Comparison of ENCODE assay signal across 31 mouse cellular contexts in the genomic region with DNA sequence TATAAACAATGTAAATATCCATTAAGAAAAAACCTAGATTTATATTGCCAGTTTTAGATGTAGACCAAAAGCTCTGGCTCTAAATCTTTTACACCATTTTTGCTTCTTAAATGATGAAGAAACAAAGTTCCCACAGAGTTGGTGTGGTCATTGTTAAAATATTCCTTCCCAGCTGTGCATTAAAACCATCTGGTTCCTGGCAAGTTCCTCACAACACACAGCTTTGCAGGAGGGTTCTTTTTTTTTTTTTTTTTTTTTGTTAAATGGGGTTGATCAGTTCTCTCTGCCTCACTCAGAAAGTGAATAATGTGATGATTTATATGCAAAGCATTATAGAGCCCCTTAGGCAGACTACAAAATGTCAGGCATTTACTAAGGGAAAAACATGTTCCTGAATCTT.
DNase-seq lines count a peak whose midpoint lies in the region; ATAC-seq and TF ChIP-seq lines count a peak whose summit lies in the region.
"Had no signal": no experiment of that assay in that cellular context is flagged by ENCODE, and none has a peak within 500 bp of the region (broad histone marks: within the 10 kb centered on the region; RNA-seq: fewer than 3 reads in every experiment).

No protein-coding gene starts in this region.

- no peak overlapping the region for H3K27ac ChIP-seq in limb, embryonic 13.5 days
- no peak overlapping the region for H3K27ac ChIP-seq in limb, embryonic 10.5 days
- H3K27ac ChIP-seq in limb, embryonic 14.5 days (replicated peaks; ENCODE audit: low read depth, low read length): no peak overlapping the region
- H3K27ac ChIP-seq in forebrain, embryonic 13.5 days: no peak overlapping the region
- H3K27ac ChIP-seq: embryonic facial prominence, embryonic 12.5 days; forebrain, embryonic 12.5 days; heart, embryonic 15.5 days; hindbrain, embryonic 10.5 days; hindbrain, embryonic 13.5 days; intestine, embryonic 15.5 days had no signal

- no peaks in the 10 kb centered on the region for H3K36me3 ChIP-seq in limb, embryonic 13.5 days
- H3K36me3 ChIP-seq in limb, embryonic 10.5 days: no peaks in the 10 kb centered on the region
- H3K36me3 ChIP-seq in limb, embryonic 14.5 days (ENCODE audit: control insufficient read depth, insufficient read depth, low read length): no peaks in the 10 kb centered on the region
- no peaks in the 10 kb centered on the region for H3K36me3 ChIP-seq in forebrain, embryonic 13.5 days (ENCODE audit: poor library complexity, severe bottlenecking)
- H3K36me3 ChIP-seq: embryonic facial prominence, embryonic 12.5 days; forebrain, embryonic 12.5 days; G1E; heart, embryonic 12.5 days; heart, embryonic 15.5 days; hindbrain, embryonic 10.5 days; hindbrain, embryonic 13.5 days; intestine, embryonic 15.5 days had no signal

- no peak overlapping the region for H3K4me2 ChIP-seq in limb, embryonic 13.5 days (replicated peaks)
- no peak overlapping the region for H3K4me2 ChIP-seq in limb, embryonic 14.5 days (replicated peaks; ENCODE audit: low read depth, low read length, severe bottlenecking)
- H3K4me2 ChIP-seq in forebrain, embryonic 13.5 days: no peak overlapping the region
- H3K4me2 ChIP-seq: embryonic facial prominence, embryonic 12.5 days; forebrain, embryonic 12.5 days; heart, embryonic 12.5 days; heart, embryonic 15.5 days; hindbrain, embryonic 13.5 days; intestine, embryonic 15.5 days had no signal

- H3K9ac ChIP-seq in limb, embryonic 13.5 days: no peak overlapping the region
- no peak overlapping the region for H3K9ac ChIP-seq in limb, embryonic 14.5 days (ENCODE audit: low read depth, low read length, severe bottlenecking)
- H3K9ac ChIP-seq in forebrain, embryonic 13.5 days: no peak overlapping the region
- H3K9ac ChIP-seq: embryonic facial prominence, embryonic 12.5 days; forebrain, embryonic 12.5 days; heart, embryonic 12.5 days; heart, embryonic 15.5 days; hindbrain, embryonic 13.5 days; intestine, embryonic 15.5 days had no signal

- no peaks in the 10 kb centered on the region for H3K4me1 ChIP-seq in limb, embryonic 13.5 days
- H3K4me1 ChIP-seq in limb, embryonic 10.5 days: no peaks in the 10 kb centered on the region
- H3K4me1 ChIP-seq in limb, embryonic 14.5 days (ENCODE audit: control insufficient read depth, insufficient read depth, low read length): no peaks in the 10 kb centered on the region
- H3K4me1 ChIP-seq in forebrain, embryonic 13.5 days: no peaks in the 10 kb centered on the region
- H3K4me1 ChIP-seq: embryonic facial prominence, embryonic 12.5 days; forebrain, embryonic 12.5 days; heart, embryonic 12.5 days; heart, embryonic 15.5 days; hindbrain, embryonic 10.5 days; hindbrain, embryonic 13.5 days; intestine, embryonic 15.5 days had no signal

- no peak overlapping the region for H3K4me3 ChIP-seq in limb, embryonic 13.5 days
- H3K4me3 ChIP-seq in limb, embryonic 10.5 days: no peak overlapping the region
- no peak overlapping the region for H3K4me3 ChIP-seq in limb, embryonic 14.5 days (replicated peaks; ENCODE audit: low read length)
- H3K4me3 ChIP-seq in forebrain, embryonic 13.5 days: no peak overlapping the region
- H3K4me3 ChIP-seq: embryonic facial prominence, embryonic 12.5 days; erythroblast, embryonic 14.5 days; forebrain, embryonic 12.5 days; heart, embryonic 12.5 days; heart, embryonic 15.5 days; hindbrain, embryonic 10.5 days; hindbrain, embryonic 13.5 days; intestine, embryonic 15.5 days had no signal

- no peak for TF ChIP-seq POLR2A in limb, embryonic 14.5 days (IDR thresholded peaks at IDR 0.05; ENCODE audit: borderline replicate concordance, extremely low read depth, insufficient read depth, insufficient read length)

- ATAC-seq in limb, embryonic 13.5 days (ENCODE audit: low FRiP score, low read depth): peak; percentile 82; the same call in 1 of the 2 replicates
- no peak for ATAC-seq in limb, embryonic 14.5 days (ENCODE audit: low FRiP score, low read depth)
- ATAC-seq in forebrain, embryonic 13.5 days: no peak
- ATAC-seq: forebrain, embryonic 16.5 days; hindbrain, embryonic 16.5 days; intestine, embryonic 15.5 days; Patski had no signal

- H3K27me3 ChIP-seq in limb, embryonic 13.5 days: no peaks in the 10 kb centered on the region
- no peaks in the 10 kb centered on the region for H3K27me3 ChIP-seq in limb, embryonic 10.5 days (ENCODE audit: low read depth, poor library complexity, severe bottlenecking)
- no peaks in the 10 kb centered on the region for H3K27me3 ChIP-seq in limb, embryonic 14.5 days (ENCODE audit: control insufficient read depth, insufficient read depth, low read length)
- no peaks in the 10 kb centered on the region for H3K27me3 ChIP-seq in forebrain, embryonic 13.5 days
- H3K27me3 ChIP-seq: CH12.LX; embryonic facial prominence, embryonic 12.5 days; forebrain, embryonic 12.5 days; heart, embryonic 12.5 days; heart, embryonic 15.5 days; hindbrain, embryonic 13.5 days; intestine, embryonic 15.5 days; Patski had no signal

- H3K9me3 ChIP-seq in limb, embryonic 13.5 days: no peaks in the 10 kb centered on the region
- no peaks in the 10 kb centered on the region for H3K9me3 ChIP-seq in limb, embryonic 10.5 days (replicated peaks)
- H3K9me3 ChIP-seq in limb, embryonic 14.5 days (ENCODE audit: control insufficient read depth, low read length): no peaks in the 10 kb centered on the region; the same call in 1 of the 2 replicates
- no peaks in the 10 kb centered on the region for H3K9me3 ChIP-seq in forebrain, embryonic 13.5 days (replicated peaks)
- H3K9me3 ChIP-seq: embryonic facial prominence, embryonic 12.5 days; forebrain, embryonic 12.5 days; G1E; heart, embryonic 12.5 days; heart, embryonic 15.5 days; hindbrain, embryonic 10.5 days; hindbrain, embryonic 13.5 days; intestine, embryonic 15.5 days had no signal

- DNase-seq in embryo, embryonic 11 days: peak; percentile 5
- no peak for DNase-seq in embryo, embryonic 10 days (ENCODE audit: low spot score)
- no peak for DNase-seq in limb, embryonic 10.5 days (ENCODE audit: low spot score)
- DNase-seq in limb, embryonic 14.5 days (ENCODE audit: low spot score): peak; percentile 39
- no peak for DNase-seq in frontal cortex, postnatal 36 days (ENCODE audit: low spot score in 2 of 2)
- DNase-seq: adrenal gland, postnatal 10 days; adrenal gland, postnatal 36 days; B cell, adult 2 months; cerebellum, adult 11 months; cerebellum, adult 2 months; cerebellum, adult 9-11 months; cerebellum, postnatal 25 days; gastrocnemius, postnatal 25 days; heart, adult 18-20 months; heart, postnatal 10 days; heart, postnatal 36 days had no signal

Comparison
In these comparisons a context has a peak if more than half of its experiments do, and no peak if none do; other contexts are left out.
1. DNase-seq: peak in embryo, embryonic 11 days (single experiment) and limb, embryonic 14.5 days (single experiment); none in embryo, embryonic 10 days (single experiment), limb, embryonic 10.5 days (single experiment) and frontal cortex, postnatal 36 days (0 of 2).